Mouse (Mus musculus) kidney, adult 2 months (tissue): ENCODE results near the gene Bcl2l2.

Source experiments
- CTCF ChIP-seq: fragments of 200-500 bp; conservative IDR thresholded peaks from 2 replicates; pipeline ENCODE4 v1.5.1; 2011; ENCODE audit warnings: low read depth, mild to moderate bottlenecking, control low read depth, low read length, moderate library complexity, mixed read lengths; ENCODE audit not compliant: insufficient read depth, insufficient read length
- POLR2A ChIP-seq: fragments of 200-500 bp; IDR thresholded peaks from one replicate; pipeline ENCODE4 v1.6.1; 2011; ENCODE audit warnings: low read depth, low read length, control low read depth

- no peak for TF ChIP-seq POLR2A
- no peak for TF ChIP-seq CTCF
These were observed 41.6 kb downstream of the Bcl2l2 start for GRCm38 (mm10) chr14:54924641-54925348.
